Mouse (Mus musculus) neutrophil, adult 5-6 weeks (primary cell): Measurements from ENCODE around the gene Syn2. TPM values are rescaled to one million over a fixed set of nuclear protein-coding genes. Genes with fewer than 3 reads are reported as not detected.

Source experiments
- ATAC-seq: fragments of 151-379, 151-347 bp; 2 replicates; pipeline ENCODE4 v1.8.0; 2017; ENCODE audit warnings: mild to moderate bottlenecking, moderate TSS enrichment; ENCODE audit not compliant: insufficient number of reproducible peaks, poor library complexity, low FRiP score, severe bottlenecking; ENCODE audit errors: extremely low read depth
- total RNA-seq: library from RNA; stranded (forward); fragments of 200-1000 nt; gene quantifications from 2 replicates; pipeline ENCODE4 v1.2.3, GENCODE M21; 2017

Syn2 gene
- total RNA-seq, 1 experiment from 2014 or later = not detected

DNA sequence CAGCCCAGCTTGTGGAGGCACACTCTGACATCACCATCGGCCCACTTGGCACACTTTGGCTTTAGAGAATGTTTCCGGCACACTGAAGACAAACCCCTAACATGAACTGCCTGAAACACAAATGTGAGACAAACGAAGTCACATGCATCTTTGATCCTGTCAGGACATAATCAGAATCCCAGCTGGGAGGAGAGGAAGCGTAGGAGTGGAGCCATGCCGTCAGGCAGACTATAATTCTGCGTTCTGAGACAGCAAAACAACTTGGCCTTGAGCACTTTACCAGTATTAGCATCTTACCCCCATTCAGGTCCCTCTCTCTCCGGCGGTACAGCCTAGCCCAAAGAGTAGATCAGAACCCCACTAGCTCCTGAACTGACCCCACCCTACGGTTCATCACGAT is 138.6 kb downstream of the Syn2 start:
- no peak for ATAC-seq

DNA sequence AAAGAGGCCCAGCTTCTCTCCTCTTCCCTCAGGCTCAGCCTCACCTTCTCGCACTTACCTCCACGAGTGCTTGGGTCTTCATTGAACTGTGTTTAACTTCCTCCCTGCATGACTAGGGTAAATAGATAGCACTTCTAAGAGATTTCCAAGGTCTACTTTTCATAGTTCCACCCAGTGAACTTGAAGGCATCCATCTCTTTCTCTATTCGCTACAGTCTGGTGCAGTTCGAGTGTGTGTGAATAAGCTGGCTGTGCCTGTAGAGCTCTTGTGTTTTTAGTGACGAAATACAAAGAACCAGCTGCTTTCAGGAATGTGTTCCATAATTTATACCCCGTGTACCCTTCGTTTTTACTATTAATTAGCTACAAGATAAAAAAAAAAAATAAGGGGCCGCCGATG is 140.0 kb downstream of the Syn2 start:
- no peak for ATAC-seq

DNA sequence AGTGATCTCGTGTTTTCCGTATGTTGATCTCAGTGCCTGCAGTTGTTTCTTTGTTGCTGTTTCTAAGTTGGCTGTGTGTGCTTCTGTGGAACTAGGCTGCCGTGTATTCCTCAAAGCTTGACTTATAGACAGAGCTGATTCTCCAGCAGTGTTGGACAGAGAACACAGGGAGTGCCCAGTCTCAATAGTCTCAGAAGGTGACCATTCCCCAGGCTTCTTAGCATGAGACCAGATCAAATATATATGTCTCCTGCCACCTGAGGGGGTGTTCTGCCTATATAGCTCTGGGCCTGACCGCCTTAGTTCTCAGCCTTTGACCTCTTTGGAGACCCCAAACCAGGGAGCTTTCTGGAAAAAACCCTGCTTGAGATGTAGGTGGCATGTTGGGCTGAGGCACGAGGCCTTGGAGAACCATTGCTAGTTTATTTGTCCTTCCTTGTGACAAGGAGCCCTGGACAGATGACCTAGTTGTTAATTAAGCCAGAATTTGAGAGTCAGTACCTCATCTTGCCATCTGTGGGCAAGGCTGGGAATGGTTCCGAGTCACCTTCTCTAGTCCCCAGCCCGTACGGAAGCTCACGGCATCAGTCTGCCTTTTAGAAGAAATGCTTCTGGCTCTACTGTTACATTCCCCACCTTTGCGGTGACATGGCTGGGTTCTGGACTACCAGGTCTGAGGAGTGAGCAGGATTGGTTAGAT is 140.6 kb downstream of the Syn2 start:
- ATAC-seq = no peak

DNA sequence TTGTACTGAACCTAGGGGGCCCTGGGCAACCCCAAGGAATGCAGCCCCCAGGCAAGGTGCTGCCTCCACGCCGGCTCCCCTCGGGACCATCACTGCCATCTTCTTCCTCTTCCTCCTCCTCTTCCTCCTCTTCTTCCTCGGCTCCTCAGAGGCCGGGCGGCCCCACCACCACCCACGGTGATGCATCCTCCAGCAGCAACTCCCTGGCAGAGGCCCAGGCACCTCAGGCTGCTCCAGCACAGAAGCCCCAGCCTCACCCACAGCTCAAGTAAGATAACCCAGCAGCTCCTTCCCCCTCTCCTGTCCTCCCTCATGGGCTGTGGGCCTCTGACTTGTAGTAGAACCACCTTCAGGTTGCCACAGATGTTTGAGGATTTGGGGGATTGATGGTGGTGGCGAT is 143.4 kb downstream of the Syn2 start:
- ATAC-seq = no peak

DNA sequence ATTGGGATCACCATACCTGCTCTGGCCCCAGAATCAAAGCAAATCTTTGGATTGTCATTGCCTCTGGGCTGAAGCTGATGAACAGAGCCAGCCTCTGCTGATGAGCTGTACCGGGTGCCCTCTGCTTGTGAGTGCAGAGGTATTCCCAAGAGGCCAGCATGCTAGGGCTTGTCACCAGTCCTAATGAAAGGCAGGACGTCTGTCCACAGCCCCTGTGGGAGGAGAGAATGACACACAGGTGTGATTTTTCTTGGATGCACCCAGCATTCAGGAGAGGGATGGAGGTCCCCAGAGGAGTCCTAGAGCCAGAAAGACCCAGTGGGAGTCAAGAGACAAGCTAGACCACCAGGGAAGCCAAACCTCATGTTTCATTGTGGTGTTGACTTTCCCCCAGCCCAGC is 144.9 kb downstream of the Syn2 start:
- no peak for ATAC-seq

DNA sequence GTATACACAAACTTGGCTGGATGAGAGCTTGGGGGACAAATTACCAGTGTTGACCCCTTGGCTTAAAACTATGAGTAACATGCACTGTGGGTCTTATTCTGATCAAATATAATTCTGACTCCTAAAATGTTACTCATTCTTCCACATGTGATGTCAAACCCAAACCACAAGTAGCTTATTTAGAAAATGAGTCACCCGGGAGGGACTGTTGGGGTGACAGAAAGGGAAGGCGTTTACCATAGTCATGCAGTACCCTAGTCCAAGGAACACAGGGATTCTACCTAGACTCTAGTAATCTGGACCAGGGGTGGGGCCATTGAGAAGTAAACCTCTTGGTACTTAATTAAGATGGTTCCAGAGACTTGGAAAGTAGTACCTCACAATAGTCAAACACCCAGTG is 149.5 kb downstream of the Syn2 start:
- no peak for ATAC-seq

DNA sequence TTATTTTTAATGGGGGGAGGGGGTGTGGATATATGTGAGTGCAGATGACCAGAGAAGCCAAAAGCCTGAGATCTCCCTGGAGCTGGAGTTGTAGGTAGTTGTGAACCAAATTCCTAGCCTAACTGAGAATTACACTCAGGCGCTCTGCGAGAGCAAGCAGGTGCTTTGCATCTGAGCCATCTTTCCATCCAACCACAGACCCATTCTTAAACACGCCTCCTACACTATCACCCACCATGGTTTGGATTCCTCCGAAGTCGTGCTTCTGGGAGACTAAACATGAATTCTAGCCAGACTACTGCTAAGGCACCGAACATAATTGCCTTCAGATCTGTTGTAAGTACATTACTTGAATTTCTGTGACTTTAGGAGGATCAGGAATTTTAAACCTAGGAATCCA is 151.7 kb downstream of the Syn2 start:
- ATAC-seq = no peak

DNA sequence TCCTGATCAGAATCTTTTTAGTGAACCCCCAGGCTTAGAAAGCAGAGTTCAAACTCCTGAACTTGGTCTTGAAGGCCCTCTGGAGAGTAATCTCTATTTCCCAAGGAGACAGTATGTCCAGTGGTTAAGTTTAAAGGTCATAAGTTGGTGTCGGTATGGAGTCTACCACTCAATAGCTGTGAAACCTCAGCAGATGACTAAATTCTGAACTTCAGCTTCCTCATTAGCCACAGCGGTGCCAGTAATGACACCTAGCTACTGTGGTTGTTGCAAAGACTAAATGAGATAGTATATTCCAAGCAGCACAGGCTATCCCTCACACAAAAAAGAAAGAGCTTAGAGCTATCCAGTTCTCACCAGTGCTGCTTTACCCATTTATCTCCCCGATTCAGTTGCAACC is 153.5 kb downstream of the Syn2 start:
- ATAC-seq = no peak

DNA sequence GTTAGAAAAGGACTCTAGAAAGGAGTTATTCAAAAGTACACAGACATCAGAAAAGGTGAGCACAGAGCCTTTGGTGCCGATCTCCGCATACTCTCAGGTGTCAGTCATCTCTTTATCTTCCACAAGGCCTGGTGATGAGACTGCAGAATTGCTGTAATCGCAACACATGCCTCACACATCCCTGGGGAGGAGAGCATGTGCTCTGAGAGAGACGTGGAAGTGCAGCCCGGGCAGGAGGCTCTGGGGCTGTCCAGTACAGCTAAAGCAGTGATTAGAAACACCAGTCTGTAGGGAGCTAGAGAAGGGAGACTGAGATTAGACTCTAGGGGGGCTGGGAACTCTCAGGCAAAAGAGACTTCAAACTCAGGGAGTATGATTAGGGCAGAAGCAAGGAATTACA is 155.9 kb downstream of the Syn2 start:
- ATAC-seq = no peak

GRCm38 (mm10) chr6:115291068-115291467 is 156.4 kb downstream of the Syn2 start:
- ATAC-seq = no peak

DNA sequence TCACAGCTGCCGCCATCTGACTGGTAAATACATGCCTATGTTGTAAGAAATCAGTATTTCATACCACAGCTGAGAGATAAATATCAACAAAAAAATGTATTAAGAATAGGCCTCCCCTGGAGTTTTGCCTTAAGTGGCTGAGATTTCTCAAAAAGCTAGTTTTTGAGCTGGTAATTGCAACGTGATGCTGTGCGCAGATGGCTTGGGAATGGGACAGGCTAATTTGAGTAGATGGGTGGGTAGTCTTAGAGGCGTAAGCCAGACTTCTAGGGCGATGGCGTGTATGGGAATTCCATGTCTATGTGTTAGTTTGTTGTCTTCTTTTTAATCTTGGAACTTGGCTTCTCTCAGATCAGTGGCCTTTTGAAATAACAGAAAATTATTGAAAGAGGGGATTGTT is 157.1 kb downstream of the Syn2 start:
- no peak for ATAC-seq

GRCm38 (mm10) chr6:115292621-115293020 is 157.9 kb downstream of the Syn2 start:
- ATAC-seq = no peak

GRCm38 (mm10) chr6:115293877-115294276 is 159.2 kb downstream of the Syn2 start:
- no peak for ATAC-seq

DNA sequence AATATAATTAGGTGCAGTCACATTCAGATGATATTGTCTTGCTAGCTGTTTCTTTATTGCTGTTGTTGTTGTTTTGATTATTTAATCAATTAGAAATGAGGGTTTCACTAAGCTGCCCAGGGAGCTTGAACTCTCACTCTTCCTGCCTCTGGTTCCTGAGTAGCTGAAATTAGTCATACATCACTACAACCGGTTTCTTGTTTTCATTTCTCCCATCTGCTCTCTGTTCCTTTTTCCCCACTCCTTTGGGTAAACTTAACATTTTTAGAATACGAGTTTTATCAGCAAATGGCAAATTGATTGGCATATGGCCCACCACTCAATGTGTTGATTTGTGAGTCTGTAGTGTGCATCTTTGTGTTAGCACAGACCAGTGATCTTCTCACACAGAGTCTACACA is 172.4 kb downstream of the Syn2 start:
- no peak for ATAC-seq

GRCm38 (mm10) chr6:115312780-115313179 is 178.1 kb downstream of the Syn2 start:
- no peak for ATAC-seq

- no peak for ATAC-seq
Measured at GRCm38 (mm10) chr6:115313235-115313738, 178.6 kb downstream of the Syn2 start.

- ATAC-seq = no peak
Measured at GRCm38 (mm10) chr6:115313910-115314309, 179.2 kb downstream of the Syn2 start.

GRCm38 (mm10) chr6:115315770-115316169 is 181.1 kb downstream of the Syn2 start:
- ATAC-seq = no peak

- ATAC-seq = no peak
Measured at GRCm38 (mm10) chr6:115316811-115317221, 182.1 kb downstream of the Syn2 start.

DNA sequence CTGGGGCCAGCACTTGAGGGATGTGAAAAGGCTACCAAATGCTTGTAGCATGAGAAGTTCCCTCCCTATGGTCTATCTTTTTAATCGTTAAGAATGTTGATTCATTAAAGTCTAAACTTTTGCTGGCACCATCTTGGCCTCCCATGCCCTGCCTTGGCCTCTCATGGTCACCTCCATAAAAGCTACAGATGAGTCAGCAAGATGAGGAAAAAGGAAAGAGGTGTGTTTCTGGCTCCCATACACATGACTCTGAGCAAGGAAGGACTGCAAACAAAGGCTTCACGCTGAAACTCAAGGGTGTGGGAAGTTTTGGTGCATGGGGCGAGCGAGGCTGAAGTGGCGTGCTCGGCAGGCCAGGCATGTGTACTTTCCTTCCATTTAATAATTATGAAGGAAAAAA is 184.1 kb downstream of the Syn2 start:
- ATAC-seq = no peak

DNA sequence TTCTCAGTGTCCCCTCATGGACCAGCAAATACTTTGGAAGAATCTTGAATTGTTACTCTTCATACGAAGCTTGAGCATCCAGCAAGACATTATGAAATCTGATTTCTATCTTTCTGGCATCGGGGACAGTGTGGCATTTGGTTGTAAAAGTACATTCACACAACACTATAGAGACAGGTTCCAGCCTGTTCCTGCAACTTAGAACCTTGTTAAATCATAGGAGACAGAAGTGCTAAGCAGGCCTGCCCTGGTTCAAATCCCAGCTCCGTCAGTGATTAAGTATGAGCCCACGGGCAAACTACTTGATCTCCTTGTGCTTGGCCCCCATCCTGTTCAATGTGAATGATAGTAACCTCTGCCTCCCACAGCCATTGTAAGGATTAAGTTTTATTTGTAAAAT is 185.0 kb downstream of the Syn2 start:
- ATAC-seq = no peak
